Mouse (Mus musculus) brain, adult 2 months (tissue): ENCODE measurements at regions not wholly inside any gene's neighbourhood (a gene's known extent, or its start where the extent isn't known, plus 50 kb on each side); places are given as distances from the start of the nearest gene placed in this dataset.
A peak's percentile ranks its signal among the peaks of the same experiment; 100 is the strongest.
"Not testable (repeated sequence)": the region's sequence is repeated elsewhere in the genome, so short reads cannot be mapped to it uniquely, and the experiment has no call there.

Experiments
- DNase-seq: peaks from one replicate; pipeline ENCODE4 v3.0.0; 2011; ENCODE audit warnings: low read depth, low spot score

- no peak for DNase-seq
Observed at GRCm38 (mm10) chr5:12639549-12639948, 256.4 kb downstream of the Sema3d start.

DNA sequence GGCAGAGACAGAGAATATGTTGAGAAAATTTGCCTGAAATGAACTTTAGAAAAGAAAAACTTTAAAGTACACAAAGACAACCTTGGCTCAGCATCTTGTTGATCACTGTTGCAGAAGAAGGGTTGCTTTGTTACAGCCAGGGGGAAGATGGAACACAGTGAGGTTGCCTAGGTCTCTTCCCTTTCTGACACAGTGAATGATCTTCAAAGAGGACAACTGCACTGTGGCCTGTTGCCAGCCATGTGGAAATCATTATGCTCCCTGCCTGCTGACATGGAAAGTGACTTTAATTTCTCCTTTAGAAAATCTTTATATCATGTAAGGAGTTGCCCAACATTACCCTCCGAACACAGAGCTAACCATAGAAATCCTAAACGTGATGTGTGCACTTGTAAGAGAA is 263.1 kb downstream of the Sema3d start:
- DNase-seq: no peak

GRCm38 (mm10) chr5:12673666-12674065 is 290.5 kb downstream of the Sema3d start:
- no peak for DNase-seq

GRCm38 (mm10) chr5:12674134-12674533 is 290.9 kb downstream of the Sema3d start:
- no peak for DNase-seq

- DNase-seq: no peak
Observed at GRCm38 (mm10) chr5:12676712-12677111, 293.5 kb downstream of the Sema3d start.

- DNase-seq: peak; percentile 64
Observed at GRCm38 (mm10) chr5:12714894-12715293, 331.7 kb downstream of the Sema3d start.

GRCm38 (mm10) chr5:12751514-12751913 is 368.3 kb downstream of the Sema3d start:
- DNase-seq: no peak

DNA sequence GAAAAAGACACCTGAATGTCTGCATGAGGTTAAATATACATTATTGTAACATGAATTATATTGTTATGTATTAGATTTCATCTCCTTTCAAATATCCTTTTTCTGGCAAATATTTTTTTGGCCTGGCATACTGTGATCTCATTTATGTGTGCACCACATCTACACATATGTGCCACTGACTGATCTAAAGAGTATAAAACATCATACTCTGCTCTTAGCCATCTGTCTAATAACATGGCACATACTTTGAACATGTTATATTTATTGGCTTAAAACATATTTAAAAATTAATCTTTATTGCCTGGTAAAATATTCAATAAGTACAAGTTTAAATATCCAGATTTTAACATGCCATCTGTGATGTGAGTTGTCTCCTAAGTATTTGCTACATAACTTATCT is 365.6 kb upstream of the Sema3a start:
- no peak for DNase-seq

GRCm38 (mm10) chr5:12767383-12767782 is 357.8 kb upstream of the Sema3a start:
- DNase-seq: no peak

GRCm38 (mm10) chr5:12782681-12783080 is 342.5 kb upstream of the Sema3a start:
- DNase-seq: no peak

DNA sequence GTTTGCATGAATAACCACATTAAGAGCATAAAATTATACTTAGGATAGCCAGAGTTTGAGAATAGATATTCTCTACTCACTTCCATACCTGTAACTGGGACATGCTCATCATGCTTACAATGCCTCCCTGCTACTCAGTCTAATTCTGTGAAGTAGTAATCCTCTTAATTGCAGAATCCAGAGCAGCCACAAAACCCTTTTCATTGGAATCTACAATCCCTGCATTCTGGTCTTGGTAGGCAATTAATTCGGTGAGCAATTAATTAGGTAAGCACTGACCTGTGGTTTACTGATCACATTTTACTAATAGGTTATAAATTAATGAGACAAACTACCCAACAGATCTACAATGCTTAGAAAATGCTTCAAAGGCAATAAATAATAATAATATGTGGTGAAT is 316.5 kb upstream of the Sema3a start:
- DNase-seq: no peak

GRCm38 (mm10) chr5:12809884-12810283 is 315.3 kb upstream of the Sema3a start:
- peak; percentile 54 for DNase-seq

DNA sequence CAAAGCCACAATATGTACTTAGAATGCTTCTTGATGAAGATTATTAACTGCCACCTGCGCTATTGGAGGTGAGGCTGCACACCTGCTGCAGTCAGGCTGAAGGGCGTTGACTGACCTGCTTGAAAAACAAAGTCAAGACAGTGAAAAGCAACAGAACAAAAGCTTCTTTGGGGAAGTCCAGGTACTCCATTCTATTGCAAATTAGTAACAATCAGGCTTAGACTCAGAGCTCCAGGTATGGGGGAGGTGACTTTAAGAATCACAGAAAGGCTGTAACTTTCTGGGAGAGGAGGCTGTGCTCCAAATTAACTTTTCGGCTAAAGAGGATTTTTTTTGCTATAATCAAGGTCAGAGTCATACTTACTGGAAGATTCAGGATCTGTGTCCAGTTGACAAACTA is 278.0 kb upstream of the Sema3a start:
- not testable (repeated sequence) for DNase-seq

DNA sequence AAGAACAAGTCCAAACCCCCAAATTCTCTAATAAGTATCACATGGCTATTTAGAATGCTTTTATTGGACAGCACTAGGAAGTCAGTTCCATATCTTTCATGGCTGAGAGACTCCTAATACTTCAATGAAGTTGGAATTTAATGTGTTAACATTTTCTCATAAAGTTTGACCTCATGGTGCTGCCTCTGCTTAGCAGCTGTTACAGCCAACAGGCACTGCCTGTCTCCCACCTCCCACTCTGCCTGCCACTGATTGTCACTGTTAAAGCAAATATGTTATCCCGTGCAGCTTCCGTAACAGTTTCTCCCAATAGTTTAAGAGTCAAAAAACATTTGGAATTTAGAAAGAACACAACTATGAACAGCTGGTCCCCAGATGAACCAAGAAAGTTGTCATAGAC is 268.3 kb upstream of the Sema3a start:
- DNase-seq: peak; percentile 8

DNA sequence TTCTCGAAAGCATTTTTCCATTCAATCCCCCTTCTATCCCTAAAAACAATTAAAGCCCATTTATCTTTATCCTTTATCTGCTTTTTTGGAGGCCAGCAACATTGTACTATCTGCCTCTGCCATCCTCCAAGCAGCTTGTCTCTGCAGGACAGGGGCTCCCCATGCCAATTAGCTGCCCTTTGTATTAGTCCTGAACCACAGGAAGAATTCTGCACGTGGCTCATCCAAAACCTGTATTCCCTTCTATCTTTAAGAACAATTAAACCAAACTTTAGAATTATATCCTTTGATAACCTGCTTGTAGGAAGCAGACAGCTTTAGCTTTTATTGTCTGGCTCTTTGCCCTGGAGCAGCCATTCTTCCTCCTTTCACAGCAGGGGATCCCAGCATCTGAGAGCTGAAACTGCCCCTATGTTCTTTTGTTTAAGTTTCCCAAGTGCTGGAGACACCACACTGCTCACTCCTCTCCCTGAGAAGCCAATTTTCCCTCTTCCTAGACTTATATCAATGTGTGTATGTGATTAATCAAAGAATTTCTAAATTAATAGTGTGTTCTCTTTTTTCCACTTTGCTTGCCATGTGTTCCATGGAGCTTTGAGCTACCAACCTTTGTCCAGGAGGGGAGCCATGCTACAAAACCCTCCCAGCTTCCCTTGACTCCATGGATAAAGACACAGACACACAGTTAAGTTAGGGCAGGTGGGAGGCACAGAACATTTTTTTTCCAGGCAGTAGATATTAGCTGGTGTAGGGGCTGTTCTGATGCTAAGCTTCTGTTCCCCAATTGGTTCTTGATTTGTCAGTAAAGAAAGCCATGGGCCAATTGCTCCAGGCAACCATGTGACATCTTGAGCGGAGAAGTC is 256.6 kb upstream of the Sema3a start:
- peak; percentile 15 for DNase-seq

DNA sequence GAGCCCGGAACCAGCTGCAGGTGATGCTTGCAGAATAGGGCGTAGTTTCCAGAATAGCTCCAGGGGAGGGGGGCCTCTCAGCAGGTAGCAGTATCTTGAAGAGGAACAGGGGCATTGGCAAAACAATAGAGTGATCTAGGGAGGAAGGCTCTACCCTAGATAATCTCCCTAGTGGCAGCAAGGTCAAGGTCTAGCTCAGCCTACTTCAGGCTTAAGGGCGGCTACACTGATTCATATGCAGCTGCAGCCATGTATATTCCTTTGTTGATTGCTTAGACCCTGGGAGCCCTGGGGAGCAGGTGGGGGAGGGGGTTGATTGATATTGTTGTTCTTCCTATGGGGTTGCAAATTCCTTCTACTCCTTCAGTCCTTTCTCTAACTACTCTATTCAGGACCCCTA is 252.3 kb upstream of the Sema3a start:
- no peak for DNase-seq

DNA sequence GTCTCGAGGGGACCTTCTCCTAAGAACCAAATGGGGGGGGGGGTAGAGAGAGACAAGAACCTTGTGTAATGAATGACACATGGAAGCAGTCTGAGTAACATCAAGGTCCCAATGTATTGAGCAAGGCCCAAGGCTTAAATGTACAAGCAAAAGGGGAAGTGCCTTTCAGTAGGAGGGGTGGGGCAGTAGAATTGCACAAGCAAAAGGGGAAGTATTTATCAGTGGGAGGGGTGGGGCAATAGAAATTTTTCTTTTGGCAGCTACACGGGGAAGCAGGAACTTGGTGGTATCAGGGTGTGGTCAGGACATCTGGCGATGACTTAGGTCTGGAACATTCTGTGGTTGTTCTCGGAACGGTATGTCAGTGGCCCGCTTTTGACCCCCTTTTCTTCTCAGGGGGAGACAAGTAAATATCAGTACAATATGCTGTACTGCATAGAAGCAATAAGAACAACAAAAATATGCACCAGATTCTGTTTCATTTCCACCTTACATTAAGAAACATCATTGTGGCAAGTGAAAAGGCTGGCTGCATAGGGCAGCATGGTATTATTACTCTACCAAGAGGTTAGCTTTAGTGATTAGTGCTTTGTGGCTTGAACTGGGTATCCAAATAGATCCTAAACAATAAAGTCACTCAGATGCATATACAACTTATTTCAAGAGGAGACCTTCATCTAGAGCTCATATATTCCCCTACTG is 247.5 kb upstream of the Sema3a start:
- no peak for DNase-seq

DNA sequence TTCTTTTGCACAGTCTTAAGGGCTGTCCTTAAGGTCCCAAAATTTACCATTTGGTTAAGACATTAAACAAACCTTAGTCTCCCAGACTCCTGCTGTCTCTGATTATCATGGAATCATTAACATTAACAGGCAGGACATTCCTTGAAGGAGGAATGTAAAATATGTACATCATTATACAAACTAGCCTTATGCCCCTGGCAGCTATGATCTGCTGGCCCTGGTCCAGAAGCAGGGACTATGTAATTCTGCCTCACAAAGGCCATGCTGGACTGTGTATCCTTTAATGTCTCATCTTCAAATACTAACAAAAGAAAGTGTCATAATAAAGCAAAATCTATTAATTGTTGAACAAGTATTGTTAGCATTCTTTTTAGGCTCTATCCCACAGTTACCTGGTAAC is 232.9 kb upstream of the Sema3a start:
- no peak for DNase-seq

GRCm38 (mm10) chr5:12894638-12895037 is 230.6 kb upstream of the Sema3a start:
- no peak for DNase-seq

GRCm38 (mm10) chr5:12910741-12911140 is 214.5 kb upstream of the Sema3a start:
- DNase-seq: no peak

DNA sequence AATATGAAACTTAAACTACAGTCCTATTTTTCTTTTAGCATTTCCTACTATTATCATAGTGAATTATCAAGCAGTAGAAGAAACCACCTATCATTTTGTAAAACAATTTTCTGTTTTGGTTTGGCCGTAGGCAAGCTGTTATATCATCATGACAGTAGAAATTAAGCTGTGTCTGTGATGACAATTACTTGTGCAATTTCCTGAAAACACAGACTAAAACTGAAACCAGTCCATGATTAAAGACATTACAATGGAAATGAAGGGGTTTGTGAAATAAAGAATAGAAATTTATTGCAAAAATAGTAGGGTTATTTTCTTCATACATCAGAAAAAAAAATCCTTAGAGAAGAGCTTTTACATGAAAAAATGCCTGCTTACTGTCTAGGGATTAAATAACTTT is 210.8 kb upstream of the Sema3a start:
- no peak for DNase-seq

DNA sequence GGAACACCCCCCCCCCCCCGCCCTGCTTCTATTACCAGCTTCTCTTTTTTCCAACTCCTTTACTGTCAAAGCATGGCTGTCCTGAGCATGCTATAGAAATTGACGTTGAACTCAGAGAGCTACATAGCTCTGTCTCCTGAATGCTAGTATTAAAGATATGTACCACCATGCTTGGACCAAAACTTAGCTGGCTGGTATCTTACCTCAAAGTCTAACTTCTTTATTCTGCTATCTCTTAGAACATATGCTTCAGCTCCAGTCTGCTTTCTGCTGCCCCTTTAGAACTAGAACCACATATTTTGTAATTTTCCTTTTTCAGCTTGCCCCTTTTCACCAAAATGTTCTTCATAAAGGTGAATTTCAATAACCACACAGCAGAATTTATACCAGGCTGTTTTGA is 205.9 kb upstream of the Sema3a start:
- DNase-seq: no peak

- DNase-seq: no peak
Observed at GRCm38 (mm10) chr5:12922889-12923288, 202.3 kb upstream of the Sema3a start.
